Mouse (Mus musculus) CH12.LX (cell line): Measurements from ENCODE around the gene Il11.

Experiments
- BHLHE40 ChIP-seq: IDR thresholded peaks from 2 replicates; pipeline ENCODE4 v1.6.1; 2011; ENCODE audit warnings: mild to moderate bottlenecking, low read depth, low read length, improper control_type of control experiment
- JUND ChIP-seq: conservative IDR thresholded peaks from 2 replicates; pipeline ENCODE4 v1.6.1; 2011; ENCODE audit warnings: low read depth, low read length, improper control_type of control experiment
- NELFE ChIP-seq: IDR thresholded peaks from 2 replicates; pipeline ENCODE4 v1.6.1; 2011; ENCODE audit warnings: low read depth, low read length, improper control_type of control experiment
- POLR2A ChIP-seq: IDR thresholded peaks from 2 replicates; pipeline ENCODE4 v1.6.1; 2011; ENCODE audit warnings: low read depth, mild to moderate bottlenecking, improper control_type of control experiment, low read length
- USF1 ChIP-seq: IDR thresholded peaks from 2 replicates; pipeline ENCODE4 v1.6.1; 2014; ENCODE audit warnings: low read depth, mild to moderate bottlenecking, inconsistent platforms, low read length, improper control_type of control experiment
- ZKSCAN1 ChIP-seq: IDR thresholded peaks from 2 replicates; pipeline ENCODE4 v1.6.1; 2012; ENCODE audit warnings: low read depth, inconsistent platforms, low read length, improper control_type of control experiment, borderline replicate concordance

- TF ChIP-seq JUND (no peak), ZKSCAN1 (no peak), USF1 (no peak), POLR2A (no peak), NELFE (no peak), BHLHE40 (no peak)
These were observed 6.5 kb downstream of the Il11 start for GRCm38 (mm10) chr7:4776131-4776530.
